Mouse (Mus musculus): Measurements from ENCODE around the gene Selenom.

DNA sequence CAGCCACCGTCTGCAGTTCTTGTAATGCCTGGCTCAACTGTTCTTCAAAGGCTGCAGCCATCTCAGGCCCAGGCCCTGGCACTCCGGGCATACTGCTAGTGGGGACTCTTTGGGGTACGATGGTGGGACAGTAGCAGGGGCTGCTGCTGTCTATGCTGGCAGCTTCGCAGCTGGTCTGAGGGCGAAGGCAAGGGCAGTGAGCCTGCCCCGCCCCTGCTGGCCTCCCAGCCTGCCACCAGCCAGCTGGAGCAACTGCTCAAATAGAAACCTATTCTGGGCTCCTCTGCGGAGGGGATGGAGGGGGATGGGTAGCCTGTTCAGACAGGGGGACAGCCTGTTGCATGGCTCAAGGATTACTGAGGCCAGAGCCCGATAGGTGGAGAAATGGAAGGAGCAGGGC lies 13.3 kb downstream of the Selenom start:
- TF ChIP-seq CTCF (IDR thresholded peaks at IDR 0.05; ENCODE audit: borderline replicate concordance, control insufficient read depth, extremely low read depth, insufficient read depth, low read length, poor library complexity) (no peak), POLR2A (IDR thresholded peaks at IDR 0.05; ENCODE audit: control insufficient read depth, extremely low read depth, insufficient read depth, low read length, poor library complexity) (no peak)
